Mouse (Mus musculus) urinary bladder, postnatal 4 days (tissue): ENCODE results near the gene Serpina3g.
"Not testable (repeated sequence)": the region's sequence is repeated elsewhere in the genome, so short reads cannot be mapped to it uniquely, and the experiment has no call there.

ENCODE experiments used
- DNase-seq, 2 experiments: peaks; one replicate each; pipeline ENCODE4 v3.0.0; 2021 to 2022; ENCODE audit warnings: low spot score in 2 of 2

The Serpina3g gene

DNA sequence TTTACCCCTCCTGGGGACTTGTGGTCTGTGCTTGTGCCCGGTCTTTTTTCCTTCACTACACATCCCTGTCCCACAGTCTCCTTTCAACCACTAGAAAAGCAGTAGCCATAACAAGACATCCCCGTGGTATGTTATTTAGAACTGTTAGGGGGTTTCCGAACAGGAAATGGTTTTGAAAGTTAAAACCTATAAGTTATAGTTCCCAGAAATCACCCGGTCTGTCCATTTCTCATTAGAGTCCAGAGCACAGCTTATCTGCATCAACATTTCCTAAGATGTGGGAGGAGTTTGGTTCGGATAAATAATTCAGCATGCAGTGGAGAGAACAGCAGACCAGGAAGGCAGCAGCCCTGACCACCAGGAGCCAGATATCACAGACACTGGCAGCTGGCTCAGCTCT is at the start of gene Serpina3g:
Gene Serpina3g (plus strand): TSS at position 331 of the 400 bp plus-strand sequence.
- no peak for DNase-seq

DNA sequence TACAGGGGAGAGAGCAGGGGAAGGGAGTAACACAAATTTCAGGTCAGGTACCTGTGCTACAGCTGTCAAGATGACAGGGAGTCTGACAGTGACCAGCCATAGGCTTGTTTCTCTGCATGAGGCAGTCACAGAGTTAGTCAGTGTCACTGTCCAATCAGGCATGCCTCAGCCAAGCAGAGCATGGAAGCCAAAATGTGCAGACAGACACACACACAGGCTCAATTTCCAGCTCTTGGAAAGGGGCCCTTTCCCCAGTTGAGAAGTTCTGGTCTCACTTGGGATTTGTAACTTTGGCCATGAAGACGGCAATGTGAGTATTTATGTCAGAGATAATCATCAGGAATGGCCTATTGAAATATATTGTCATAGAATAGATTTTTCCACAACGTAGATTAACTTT is 46.8 kb upstream of the Serpina3g start:
- DNase-seq = peak in 1 of 2 experiments; percentile 28

DNA sequence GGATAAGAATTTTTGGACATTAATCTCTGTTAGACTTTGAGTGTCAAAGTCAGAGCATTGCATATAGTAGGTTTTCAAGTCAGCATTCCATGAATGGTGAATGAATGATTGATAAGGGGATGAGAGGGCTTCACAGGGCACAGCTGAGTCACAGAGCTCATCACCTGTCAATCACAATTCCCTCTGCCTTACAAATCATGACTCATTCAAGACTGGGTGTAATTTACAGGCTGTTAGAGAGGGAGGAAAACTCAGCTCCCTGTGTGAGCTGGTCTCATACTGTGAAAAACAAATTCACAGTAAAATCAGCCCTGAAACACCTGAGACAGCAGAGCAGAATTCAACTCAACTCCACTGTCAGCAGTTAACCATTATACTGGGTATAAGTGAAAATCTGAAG is 45.2 kb upstream of the Serpina3g start:
- peak in 1 of 2 experiments; percentile 5 for DNase-seq

DNA sequence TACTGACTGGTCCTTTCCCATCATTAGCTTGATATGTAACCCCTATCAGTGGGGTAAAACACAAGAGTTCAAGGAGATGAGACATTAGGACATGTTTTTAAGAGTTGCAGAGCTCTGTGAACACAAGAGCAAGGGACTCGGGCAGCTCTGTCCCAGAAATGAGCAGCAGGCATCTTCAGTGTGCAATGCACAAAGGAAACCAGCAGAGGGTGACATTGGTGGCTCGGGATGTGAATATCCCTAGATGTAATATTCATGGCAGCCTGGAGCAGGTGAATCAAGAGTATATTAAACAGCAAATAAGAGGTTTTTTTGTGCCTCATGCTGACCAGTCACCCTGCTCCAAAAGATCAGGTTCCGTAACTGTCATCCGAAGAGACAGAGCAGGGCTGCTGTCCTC is 26.9 kb upstream of the Serpina3g start:
- no peak for DNase-seq

DNA sequence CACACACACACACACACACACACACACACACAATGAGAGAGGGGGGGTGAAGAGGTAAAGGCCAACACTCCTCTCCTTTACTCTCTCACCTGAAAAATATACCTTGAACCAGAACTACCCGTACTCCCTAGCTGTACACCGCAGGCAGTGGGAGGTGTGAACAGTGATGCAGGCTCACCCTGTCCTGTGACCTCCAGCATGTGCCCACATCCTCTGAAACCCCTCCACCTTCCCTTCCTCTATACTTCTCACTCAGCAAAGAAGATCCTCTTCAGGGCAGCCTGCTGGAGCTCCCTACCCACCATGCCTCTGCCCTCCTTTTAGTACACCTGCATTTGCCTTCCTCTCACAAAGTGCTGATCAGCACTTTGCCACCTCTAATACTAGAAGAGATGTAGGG is 26.2 kb upstream of the Serpina3g start:
- DNase-seq = no peak

DNA sequence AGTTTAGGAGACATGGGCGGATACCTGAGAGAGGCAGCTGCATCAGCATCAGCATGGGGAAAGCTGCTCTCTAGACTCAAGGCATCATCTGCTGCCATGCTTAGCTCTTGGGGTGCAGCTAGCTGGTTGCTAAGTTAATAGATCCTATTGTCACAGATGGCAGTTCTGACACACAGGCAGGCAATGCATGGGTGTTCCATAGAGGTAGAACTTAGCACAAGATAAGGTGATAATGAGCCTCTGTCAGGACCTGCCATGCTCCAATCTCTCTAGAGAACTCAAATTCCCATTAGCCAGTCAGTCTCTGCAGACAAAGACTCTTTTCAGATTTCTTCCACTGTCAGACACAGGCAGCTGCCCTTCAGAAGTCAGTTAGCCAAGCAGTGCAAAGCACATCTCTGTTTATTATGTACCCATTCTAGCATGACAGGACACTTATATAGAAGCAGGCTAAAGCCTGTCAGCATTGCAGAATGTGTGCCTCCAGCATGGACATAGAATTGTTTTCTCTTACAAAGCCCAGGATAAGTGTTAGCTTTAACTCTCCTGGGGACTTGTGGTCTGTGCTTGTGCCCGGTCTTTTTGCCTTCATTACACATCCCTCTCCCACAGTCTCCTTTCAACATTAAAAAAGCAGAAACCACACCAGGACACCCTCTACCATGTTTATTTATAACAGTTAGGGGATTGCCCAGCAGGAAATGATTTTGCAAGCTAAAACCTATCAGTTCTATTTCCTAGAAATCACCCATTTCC is 22.2 kb upstream of the Serpina3g start:
- no peak for DNase-seq

DNA sequence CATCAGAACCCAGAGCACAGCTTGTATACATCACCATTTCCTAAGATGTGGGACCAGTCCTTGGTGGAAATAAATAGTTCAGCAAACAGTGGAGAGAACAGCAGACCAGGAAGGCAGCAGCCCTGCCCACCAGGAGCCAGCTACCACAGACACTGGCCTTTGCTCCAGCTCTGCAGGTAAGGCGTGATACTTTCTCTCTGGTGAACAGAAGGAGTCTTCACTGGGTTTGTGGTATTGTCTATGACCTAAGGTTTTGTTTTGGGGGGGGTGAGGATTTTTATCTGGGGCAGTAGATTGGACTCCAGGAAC is 21.6 kb upstream of the Serpina3g start, which contains the start of gene Serpina3f:
Gene Serpina3f (plus strand): TSS at position 100 of the 309 bp plus-strand sequence.
- DNase-seq = no peak

DNA sequence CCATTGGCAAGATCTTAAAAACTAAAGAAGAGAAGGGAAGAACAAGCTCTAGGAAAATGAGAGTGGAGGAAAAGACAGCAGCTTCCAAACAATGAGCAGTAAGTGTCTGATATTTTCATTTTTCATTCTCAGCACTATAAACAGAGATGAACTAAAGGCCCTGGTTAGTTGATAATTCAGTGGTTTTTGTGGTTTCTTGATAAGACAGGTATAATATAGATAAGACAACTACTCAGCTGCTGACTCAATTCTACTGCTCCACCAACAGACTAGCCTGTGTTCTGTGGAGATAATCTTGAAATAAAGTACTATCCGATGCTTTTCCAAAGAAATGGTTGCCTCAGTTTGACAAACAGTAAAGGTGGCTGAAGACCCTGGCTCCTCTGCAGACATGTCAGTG is 20.8 kb upstream of the Serpina3g start:
- DNase-seq = no peak

DNA sequence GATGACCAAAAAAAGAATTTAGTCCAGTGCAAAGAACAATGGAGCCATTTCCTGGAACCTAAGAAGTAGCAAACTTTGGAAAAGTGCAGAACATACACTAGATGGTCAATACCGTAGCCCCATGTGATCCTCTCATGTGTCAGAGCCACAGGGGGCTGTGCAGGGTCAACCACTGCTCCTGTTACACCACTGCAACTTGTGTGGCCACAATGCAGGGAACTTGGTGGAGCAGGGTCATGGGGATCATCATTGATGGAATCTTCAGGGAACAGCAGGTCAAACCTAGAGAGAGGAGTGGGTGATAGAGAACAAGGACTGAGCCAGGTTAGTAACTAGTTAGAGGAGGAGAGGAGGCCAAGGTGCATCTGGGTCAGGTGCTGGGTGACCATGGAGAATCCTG is 14.4 kb upstream of the Serpina3g start:
- DNase-seq = no peak

DNA sequence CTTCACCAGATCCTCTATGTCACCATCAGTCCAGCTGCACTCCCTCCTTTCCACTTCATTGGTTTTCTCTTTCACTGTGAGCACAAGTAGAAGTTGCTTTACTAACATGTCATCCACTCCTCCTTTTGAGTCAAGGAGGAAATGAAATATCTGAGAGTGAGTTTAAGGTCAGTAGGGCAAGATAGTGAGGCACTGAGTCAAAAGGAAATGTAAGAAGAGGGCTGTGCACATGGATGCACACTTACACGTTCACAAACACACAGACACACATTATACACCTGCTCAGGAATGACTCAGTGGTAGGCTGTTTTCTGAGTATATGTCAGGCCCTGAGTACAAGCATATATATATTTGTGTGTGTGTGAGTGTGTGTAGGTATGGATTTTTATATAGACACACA is 12.4 kb upstream of the Serpina3g start:
- DNase-seq = peak in 1 of 2 experiments; percentile 7

DNA sequence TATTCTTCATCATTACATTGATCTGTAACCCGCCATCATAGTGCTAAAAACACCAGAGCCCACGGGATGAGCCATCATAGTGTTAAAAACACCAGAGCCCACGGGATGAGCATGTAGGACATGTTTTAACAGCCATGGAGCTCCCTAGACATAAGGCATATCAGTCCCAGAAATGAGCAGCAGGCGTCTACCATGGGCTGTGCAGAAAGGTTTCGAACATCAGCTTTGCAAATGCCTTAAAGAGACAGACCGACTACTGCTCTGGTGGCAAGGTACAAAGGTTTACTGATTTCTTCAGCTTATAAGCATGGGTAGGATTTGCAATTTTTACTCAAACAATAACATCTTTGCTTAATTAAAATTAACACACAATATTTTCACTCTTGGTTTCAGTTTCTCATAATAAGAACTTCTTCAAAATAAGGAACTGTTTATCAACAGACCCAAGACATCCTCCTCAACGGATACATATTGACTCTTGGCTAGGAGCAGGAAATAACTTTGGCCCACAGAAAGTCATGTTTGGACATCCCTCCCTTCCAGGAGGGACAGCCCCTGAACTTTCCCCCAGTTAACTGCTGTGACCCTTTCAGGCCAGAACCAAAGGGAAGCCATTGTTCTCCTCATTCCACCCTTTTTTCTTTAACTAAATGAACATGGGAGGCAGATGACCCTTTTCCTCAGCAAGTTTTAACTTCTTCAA is 11.3 kb upstream of the Serpina3g start:
- DNase-seq = peak in 1 of 2 experiments; percentile 2

DNA sequence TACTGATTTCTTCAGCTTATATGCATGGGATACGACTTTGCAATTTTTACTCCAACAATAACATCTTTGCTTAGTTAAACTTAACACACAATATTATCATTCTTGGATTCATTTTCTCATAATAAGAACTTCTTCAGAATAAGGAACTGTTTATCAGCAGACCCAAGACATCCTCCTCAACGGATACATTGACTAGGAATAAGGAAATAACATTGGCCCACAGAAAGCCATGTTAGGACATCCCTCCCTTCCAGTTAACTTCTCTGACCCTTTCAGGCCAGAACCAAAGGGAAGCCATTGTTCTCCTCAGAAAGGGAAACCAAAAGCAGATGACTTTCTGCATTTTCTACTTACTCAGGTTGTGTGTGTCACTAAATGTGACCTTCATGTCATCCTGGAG is 5.3 kb upstream of the Serpina3g start:
- no peak for DNase-seq

DNA sequence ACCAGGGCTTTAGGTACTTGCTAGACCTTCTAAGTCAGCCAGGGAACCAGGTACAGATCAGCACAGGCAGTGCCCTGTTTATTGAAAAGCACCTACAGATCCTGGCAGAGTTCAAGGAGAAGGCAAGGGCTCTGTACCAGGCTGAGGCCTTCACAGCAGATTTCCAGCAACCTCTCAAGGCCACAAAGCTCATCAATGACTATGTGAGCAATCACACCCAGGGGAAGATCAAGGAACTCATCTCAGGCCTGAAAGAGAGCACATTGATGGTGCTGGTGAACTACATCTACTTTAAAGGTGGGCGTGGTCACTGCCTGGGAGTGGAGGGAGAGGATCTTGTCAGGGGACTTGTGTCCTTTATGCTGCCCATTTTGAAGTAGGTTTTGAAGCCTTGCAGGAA is 2.0 kb downstream of the Serpina3g start:
- not testable (repeated sequence) for DNase-seq

DNA sequence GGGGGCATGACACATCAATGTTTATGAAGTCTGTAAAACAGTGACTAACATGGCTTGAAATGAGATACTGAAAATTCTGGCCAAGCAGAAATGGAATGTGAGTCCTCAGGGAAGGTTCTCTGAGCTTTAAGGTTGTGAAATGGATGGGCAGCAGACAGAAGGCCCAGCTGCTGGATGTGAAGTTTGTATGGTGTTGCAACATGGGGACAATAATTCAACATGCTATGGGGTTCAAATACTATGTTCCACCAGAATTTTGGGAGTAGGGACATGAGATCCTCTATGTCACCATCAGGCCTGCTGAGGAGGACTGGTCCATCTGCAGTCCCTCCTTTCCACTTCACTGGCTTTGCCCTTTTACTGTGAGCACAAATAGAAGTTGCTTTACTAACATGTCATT is 7.3 kb downstream of the Serpina3g start:
- no peak for DNase-seq

DNA sequence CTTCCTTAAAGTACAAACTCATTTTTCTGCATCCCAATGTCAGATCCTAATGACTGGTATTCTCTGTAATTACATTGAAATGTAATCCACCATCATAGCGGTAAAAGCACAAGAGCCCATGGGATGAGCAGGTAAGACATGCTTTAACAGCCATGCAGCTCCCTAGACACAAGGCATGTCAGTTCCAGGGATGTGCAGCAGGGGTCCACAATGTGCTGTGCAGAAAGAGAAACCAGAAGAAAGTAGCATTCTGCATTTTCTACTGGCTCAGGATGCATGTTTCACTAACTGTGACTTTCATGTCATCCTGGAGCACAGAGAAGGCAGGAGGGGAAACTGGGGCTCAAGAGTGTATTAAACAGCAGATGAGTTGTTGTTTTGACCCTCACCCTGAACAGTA is 9.0 kb downstream of the Serpina3g start:
- no peak for DNase-seq

DNA sequence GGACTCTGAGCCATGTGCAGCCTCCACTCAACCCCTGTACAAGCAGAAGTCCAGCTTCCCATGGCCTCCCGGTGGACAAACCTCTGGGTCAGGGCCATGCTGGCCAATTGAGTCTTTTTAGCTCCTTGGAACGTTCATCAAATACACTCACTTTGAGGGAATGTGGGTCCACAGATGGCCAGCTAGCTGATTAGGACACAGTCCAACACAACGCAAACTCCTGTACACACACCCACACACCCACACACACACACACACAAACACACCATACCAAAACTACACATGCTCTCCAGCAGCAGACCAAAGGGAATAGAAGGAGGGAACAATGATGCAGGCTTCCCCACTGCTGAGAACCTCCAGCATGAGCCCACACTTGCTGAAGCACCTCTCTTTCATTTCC is 9.6 kb downstream of the Serpina3g start:
- DNase-seq = no peak

DNA sequence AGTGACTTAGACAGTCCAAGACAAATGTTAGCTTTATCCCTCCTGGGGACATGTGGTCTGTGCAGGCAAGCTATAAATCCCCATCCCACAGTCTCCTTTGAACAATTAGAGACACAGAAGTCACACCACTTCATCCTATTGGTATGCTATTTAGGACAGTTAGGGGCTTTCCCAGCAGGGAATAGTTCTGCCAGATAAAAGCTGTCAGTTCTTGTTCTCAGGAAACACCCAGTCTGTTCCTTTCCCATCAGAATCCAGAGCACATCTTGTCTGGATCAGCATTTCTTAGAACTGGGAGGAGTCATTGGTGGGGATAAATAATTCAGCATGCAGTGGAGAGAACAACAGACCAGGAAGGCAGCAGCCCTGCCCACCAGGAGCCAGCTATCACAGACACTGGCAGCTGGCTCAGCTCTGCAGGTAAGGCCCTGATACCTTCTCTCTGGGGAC is 11.5 kb downstream of the Serpina3g start:
- no peak for DNase-seq

DNA sequence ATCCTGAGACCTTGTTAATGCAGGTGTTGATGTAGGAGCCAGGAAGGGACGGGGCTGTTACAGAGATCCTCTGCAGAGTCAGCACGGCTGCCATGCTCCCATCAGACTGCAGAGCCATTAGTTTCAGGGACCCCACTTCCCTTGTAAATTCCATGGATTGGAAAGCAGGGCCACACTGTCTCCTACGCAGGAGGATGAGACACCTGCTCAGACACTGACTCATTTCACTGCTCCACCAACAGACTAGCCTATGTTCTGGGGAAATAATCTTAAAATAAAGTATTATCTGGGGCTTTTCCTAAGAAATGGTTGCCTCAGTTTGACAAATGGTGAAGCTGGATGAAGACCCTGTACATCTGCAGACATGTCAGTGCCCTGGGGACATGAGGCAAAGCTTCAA is 12.2 kb downstream of the Serpina3g start:
- DNase-seq = no peak

DNA sequence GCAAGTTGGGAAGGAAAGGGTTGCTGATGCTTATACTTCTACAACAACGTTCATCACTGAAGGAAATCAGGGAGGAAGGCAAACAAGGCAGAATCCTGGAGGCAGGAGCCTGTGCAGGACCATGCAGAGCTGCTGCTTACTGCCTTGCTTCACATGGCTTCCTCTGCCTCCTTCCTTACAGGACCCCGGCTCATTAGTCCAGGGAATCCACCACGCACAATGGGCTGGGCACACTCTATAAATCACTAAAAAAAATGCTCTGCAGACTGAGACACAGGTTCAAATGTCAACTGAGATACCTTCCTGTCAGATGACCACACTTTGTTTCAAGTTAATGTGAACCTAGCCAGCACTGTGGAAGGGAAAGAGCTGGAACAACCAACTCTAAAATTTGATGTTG is 25.0 kb downstream of the Serpina3g start:
- DNase-seq = no peak

DNA sequence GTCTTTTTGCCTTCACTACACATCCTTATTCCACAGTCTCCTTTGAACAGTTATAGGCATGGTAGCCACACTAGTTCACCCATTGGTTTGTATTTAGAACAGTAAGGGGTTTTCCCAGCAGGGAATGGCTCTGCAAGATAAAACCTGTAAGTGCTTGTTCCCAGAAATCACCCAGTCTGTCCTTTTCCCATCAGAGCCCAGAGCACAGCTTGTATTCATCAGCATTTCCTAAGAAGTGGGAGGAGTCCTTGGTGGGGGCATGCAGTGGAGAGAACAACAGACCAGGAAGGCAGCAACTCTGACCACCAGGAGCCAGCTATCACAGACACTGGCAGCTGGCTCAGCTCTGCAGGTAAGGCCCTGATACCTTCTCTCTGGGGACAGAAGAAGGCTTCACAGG is 26.8 kb downstream of the Serpina3g start, which contains the start of gene Serpina3i:
Gene Serpina3i (plus strand): TSS at position 260 of the 400 bp plus-strand sequence.
- no peak for DNase-seq

DNA sequence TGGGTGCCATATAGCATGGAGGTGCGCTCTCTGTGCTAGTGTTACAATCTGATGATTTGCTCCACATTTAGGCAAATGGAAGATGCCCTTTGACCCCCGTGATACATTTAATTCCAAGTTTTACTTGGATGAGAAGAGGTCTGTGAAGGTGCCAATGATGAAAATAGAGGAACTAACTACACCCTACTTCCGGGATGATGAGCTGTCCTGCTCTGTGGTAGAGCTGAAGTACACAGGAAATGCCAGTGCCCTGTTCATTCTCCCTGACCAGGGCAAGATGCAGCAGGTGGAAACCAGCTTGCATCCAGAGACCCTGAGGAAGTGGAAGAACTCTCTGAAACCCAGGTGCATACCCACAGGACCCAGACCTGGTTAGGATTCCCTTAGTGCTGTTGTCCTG is 30.3 kb downstream of the Serpina3g start:
- DNase-seq = no peak

DNA sequence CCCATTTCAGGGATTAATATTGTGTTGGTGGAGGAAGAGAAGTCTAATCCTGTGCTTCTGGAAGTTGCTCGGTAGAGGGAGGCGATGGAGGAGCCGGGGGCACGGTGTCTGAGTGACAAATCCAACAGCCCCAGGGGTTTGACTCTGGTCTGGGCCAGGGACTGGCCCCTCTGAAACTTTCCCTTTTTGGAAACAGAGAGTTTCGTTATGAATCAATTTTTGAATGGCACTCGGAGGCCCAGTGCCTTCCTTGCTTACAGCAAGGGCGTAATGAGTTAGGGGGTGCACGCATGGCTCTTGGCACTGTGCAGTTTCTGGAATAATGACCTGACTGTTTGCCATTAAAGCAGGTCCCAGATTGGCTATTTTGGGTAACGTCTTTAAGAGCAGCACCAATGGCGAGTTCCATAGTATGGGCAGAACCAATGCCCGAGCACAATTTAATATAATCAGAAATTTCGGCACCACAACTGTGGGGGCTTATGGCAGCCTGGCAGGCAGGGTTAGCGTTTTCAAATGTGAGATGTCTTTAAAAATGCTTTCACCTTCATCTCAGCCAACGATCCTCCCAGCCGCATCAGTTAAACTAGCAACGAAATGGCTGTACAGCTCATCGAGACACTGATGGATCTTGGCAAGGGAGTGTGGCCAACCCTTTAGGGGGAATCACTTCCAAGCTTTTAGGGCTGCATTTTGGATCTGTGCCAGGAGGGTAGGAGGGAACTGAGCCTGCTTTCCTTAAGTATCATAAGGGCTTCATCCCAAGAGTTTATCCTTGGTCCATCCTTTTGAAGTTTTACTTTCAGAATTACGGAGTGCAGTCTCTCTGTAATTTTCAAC is 42.4 kb downstream of the Serpina3g start:
- DNase-seq = no peak
